Mouse (Mus musculus) gastrocnemius, adult 2 months (tissue): ENCODE data around the gene Nfkbil1. TPM values are rescaled to one million over a fixed set of nuclear protein-coding genes. Genes with fewer than 3 reads are reported as not detected.

Source experiments
- DNase-seq: peaks from one replicate; pipeline ENCODE4 v3.0.0; 2022
- H3K27ac ChIP-seq: fragments of 200-600 bp; 2 replicates; pipeline ENCODE4 v1.8.1; 2022; ENCODE audit warnings: mild to moderate bottlenecking
- H3K4me3 ChIP-seq: fragments of 200-600 bp; 2 replicates; pipeline ENCODE4 v1.8.1; 2022; ENCODE audit warnings: mild to moderate bottlenecking, moderate library complexity
- CTCF ChIP-seq: fragments of 200-600 bp; IDR thresholded peaks from 2 replicates; pipeline ENCODE4 v1.8.1; 2022; ENCODE audit warnings: antibody characterized with exemption, mild to moderate bottlenecking, moderate library complexity
- intact Hi-C: fragments of 180-260 bp; cut with DNase I; formaldehyde crosslinking; loops from one replicate; pipeline ENCODE4 v1.15.1; 2025
- total RNA-seq, 2 experiments: library from RNA; stranded (reverse); gene quantifications; 2 replicates each; pipeline ENCODE4 v1.2.3; 2021

The Nfkbil1 gene
- total RNA-seq, 2 experiments from 2014 or later = 7.0 to 7.8 TPM

DNA sequence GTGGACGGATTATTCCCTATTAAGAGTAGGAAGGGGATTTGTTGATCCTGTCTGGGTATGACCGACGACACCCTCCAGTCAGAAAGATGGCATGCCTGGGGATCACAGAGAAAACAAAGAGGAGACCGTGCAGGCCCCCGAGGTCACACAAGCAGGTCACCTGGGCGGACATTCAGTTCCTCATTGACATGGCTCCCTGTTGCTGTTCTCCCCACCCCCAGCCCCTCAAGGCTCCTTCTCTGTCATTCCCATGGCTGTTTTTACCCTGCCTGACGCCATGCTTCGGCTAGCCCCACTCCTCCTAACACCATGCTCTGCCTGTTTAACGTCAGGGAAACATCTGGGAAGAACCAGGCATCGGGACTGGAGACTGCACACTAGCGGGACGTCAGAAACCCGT lies 26.1 kb upstream of the Nfkbil1 start:
- no peak for TF ChIP-seq CTCF
- no peak overlapping the region for H3K4me3 ChIP-seq
- no peak for DNase-seq
- intact Hi-C loops = no loop called here
- peak overlapping the region; percentile 86 for H3K27ac ChIP-seq

GRCm38 (mm10) chr17:35259621-35260020 lies 24.0 kb upstream of the Nfkbil1 start:
- Histone ChIP-seq H3K4me3 (no peak overlapping the region), H3K27ac (peak overlapping the region; percentile 85)
- no peak for DNase-seq
- no peak for TF ChIP-seq CTCF
- intact Hi-C loops = loop anchor here (2.0 kb wide), 1 partner anchor 43 kb away; no protein-coding TSS in a partner anchor

GRCm38 (mm10) chr17:35258492-35259478 lies 23.2 kb upstream of the Nfkbil1 start:
- H3K4me3 ChIP-seq = peak overlapping the region; percentile 70
- intact Hi-C loops = loop anchor here (1.0 to 2.0 kb wide), 2 partner anchors 16 to 44 kb away; no protein-coding TSS in a partner anchor
- peak overlapping the region; percentile 85 for H3K27ac ChIP-seq
- TF ChIP-seq CTCF = peak; percentile 29
- DNase-seq = peak; percentile 67

- intact Hi-C loops = loop anchor here (1.0 to 2.0 kb wide), 2 partner anchors 16 to 45 kb away; no protein-coding TSS in a partner anchor
- peak overlapping the region; percentile 85 for H3K27ac ChIP-seq
- peak; percentile 94 for DNase-seq
- H3K4me3 ChIP-seq = peak overlapping the region; percentile 70
- peak; percentile 95; the same call in 1 of the 2 replicates for TF ChIP-seq CTCF
These were observed 22.4 kb upstream of the Nfkbil1 start for GRCm38 (mm10) chr17:35257824-35258491.

GRCm38 (mm10) chr17:35257378-35257777 lies 21.8 kb upstream of the Nfkbil1 start:
- H3K4me3 ChIP-seq = peak overlapping the region; percentile 70
- TF ChIP-seq CTCF = no peak
- intact Hi-C loops = no loop called here
- peak overlapping the region; percentile 85 for H3K27ac ChIP-seq
- no peak for DNase-seq

GRCm38 (mm10) chr17:35255704-35256103 lies 20.1 kb upstream of the Nfkbil1 start:
- no peak overlapping the region for H3K27ac ChIP-seq
- no peak overlapping the region for H3K4me3 ChIP-seq
- no peak for DNase-seq
- TF ChIP-seq CTCF = no peak
- intact Hi-C loops = no loop called here

- TF ChIP-seq CTCF = no peak
- H3K27ac ChIP-seq = no peak overlapping the region
- DNase-seq = no peak
- no peak overlapping the region for H3K4me3 ChIP-seq
- intact Hi-C loops = no loop called here
These were observed 19.7 kb upstream of the Nfkbil1 start for GRCm38 (mm10) chr17:35255301-35255700.

- intact Hi-C loops = no loop called here
- peak; percentile 73 for DNase-seq
- Histone ChIP-seq H3K27ac (no peak overlapping the region), H3K4me3 (no peak overlapping the region)
- peak; percentile 92; the same call in 1 of the 2 replicates for TF ChIP-seq CTCF
These were observed 18.9 kb upstream of the Nfkbil1 start for GRCm38 (mm10) chr17:35254241-35255098.

DNA sequence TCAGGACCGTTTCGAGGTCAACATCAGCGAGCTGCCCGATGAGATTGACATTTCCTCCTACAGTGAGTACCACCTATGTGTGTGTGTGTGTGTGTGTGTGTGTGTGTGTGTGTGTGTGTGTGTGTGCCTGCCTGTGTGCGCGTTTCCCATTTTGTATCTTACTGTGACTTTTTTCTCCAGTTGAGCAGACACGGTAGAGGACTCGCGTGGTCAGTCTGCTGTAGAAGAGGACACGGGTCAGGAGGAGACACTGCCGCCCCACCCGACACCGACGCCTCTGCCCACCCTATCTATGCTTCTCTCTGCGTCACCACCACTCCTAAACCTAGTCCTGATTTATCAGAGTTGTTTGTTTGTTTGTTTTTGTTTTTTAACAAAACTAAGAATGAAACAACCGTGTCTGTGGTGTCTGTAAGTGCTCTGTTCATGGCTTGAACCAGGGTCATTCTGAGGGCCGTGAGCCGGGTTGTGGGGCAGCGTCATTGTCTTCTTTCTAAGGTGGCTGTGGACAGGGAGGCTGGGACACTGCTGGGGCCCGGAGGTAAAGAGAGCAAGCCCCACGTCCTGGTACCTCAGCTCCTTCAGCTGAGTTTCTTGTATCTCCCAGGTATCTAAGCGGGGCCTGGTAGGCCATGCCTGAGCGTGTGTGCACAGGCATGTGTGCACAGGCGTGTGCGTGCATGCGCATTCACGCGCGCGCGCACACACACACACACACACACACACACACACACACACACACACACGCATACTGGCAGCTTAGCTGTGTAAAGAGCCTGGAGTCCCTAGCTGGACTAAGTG lies 17.9 kb upstream of the Nfkbil1 start:
- Histone ChIP-seq H3K4me3 (no peak overlapping the region), H3K27ac (no peak overlapping the region)
- no peak for DNase-seq
- no peak for TF ChIP-seq CTCF
- intact Hi-C loops = no loop called here

DNA sequence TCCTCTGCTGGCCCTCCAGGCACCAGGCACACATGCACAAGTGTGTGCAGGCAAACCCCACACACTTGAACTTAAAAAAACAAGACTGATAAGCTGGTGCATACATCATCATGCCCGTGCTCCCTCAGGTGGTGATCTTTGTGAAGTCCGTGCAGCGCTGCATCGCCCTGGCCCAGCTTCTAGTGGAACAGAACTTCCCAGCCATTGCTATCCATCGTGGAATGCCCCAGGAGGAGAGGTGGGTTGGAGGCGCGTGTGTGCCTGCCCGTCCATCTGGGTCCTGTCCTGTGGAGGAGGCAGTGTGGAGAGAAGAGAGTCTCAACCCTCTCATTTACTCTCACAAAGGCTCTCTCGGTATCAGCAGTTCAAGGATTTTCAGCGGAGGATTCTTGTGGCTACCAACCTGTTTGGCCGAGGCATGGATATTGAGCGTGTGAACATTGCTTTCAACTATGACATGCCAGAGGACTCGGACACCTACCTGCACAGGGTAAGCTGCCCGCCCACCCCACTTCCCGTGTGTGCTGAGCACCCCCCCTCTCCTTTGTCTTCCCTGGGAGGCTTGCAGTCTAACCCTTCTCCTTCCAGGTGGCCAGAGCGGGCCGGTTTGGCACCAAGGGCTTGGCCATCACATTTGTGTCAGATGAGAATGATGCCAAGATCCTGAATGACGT lies 17.2 kb upstream of the Nfkbil1 start:
- no peak for TF ChIP-seq CTCF
- no peak for DNase-seq
- Histone ChIP-seq H3K27ac (no peak overlapping the region), H3K4me3 (no peak overlapping the region)
- intact Hi-C loops = no loop called here

DNA sequence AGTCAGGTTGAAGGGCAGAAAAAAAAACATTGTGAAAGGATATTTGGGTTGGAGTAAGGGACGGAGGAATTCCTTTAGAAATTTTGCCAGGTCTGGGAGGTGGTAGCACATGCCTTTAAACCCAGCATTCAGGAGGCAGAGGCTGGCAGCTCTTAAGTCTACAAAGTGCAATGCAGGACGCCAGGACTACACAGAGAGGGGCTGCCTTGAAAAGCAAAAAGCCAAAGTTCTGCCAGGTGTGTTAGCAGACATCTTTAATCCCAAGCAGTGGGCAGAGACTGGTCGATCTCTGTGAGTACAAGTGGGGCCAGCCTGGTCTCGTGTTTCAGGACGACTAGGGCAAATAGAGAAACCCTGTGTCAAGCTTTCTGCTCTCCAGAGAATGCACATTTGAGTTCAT lies 16.4 kb upstream of the Nfkbil1 start:
- intact Hi-C loops = no loop called here
- TF ChIP-seq CTCF = no peak
- no peak for DNase-seq
- Histone ChIP-seq H3K27ac (no peak overlapping the region), H3K4me3 (no peak overlapping the region)
